Mouse (Mus musculus) limb, embryonic 11.5 days (tissue): ENCODE data around the gene Hist1h2ao. TPM values are rescaled to one million over a fixed set of nuclear protein-coding genes. Genes with fewer than 3 reads are reported as not detected.
"Not testable (repeated sequence)": the region's sequence is repeated elsewhere in the genome, so short reads cannot be mapped to it uniquely, and the experiment has no call there.

Source experiments
- ATAC-seq: fragments of 200-750 bp; cut with Nextera tagmentation; 2 replicates; pipeline ENCODE4 v1.8.0; 2017; ENCODE audit warnings: low read depth; ENCODE audit not compliant: insufficient number of reproducible peaks, low FRiP score, low TSS enrichment
- DNase-seq: peaks from one replicate; pipeline ENCODE4 v3.0.0-alpha.2; 2015; ENCODE audit warnings: low spot score
- H3K27ac ChIP-seq: fragments of 300-500 bp; sonication (generic); replicated peaks from 2 replicates; pipeline ENCODE4 v1.5.1; 2014; ENCODE audit warnings: low read depth, mild to moderate bottlenecking, low read length
- H3K27me3 ChIP-seq: fragments of 300-500 bp; sonication (generic); 2 replicates; pipeline ENCODE4 v1.6.1; 2014; ENCODE audit warnings: mild to moderate bottlenecking, low read length, mixed read lengths; ENCODE audit not compliant: control insufficient read depth, insufficient read depth
- H3K36me3 ChIP-seq: fragments of 300-500 bp; sonication (generic); 2 replicates; pipeline ENCODE4 v1.6.1; 2014; ENCODE audit warnings: mild to moderate bottlenecking, low read length, moderate library complexity, mixed read lengths; ENCODE audit not compliant: control insufficient read depth, insufficient read depth
- H3K4me1 ChIP-seq: fragments of 300-500 bp; sonication (generic); 2 replicates; pipeline ENCODE4 v1.6.1; 2014; ENCODE audit warnings: low read length, mixed read lengths; ENCODE audit not compliant: control insufficient read depth, insufficient read depth
- H3K4me2 ChIP-seq: fragments of 300-500 bp; sonication (generic); 2 replicates; pipeline ENCODE4 v1.6.1; 2014; ENCODE audit warnings: low read depth, mild to moderate bottlenecking, moderate library complexity; ENCODE audit not compliant: severe bottlenecking
- H3K4me3 ChIP-seq: fragments of 300-500 bp; sonication (generic); 2 replicates; pipeline ENCODE4 v1.5.1; 2014; ENCODE audit warnings: low read depth, low read length
- H3K9ac ChIP-seq: fragments of 300-500 bp; sonication (generic); 2 replicates; pipeline ENCODE4 v1.6.1; 2014; ENCODE audit warnings: mild to moderate bottlenecking, low read length
- H3K9me3 ChIP-seq: fragments of 300-500 bp; sonication (generic); 2 replicates; pipeline ENCODE4 v1.6.1; 2016; ENCODE audit warnings: low read length; ENCODE audit not compliant: control insufficient read depth
- WGBS: fragments of 180-500 bp; shearing (Covaris S2); extraction: QIAGEN DNeasy Blood & Tissue Kit; methylation state at CpG from one replicate; pipeline ENCODE4 v1.1.7; 2014; 5-methylcytosine and 5-hydroxymethylcytosine counted together
- polyA plus RNA-seq: library from polyadenylated mRNA; unstranded; fragments of >200 nt; fragmentation: Nextera tagmentation; extraction: Ambion mirVana; gene quantifications from 2 replicates; pipeline ENCODE4 v1.2.1, GENCODE M21; 2014

Hist1h2ao gene
- polyA plus RNA-seq, 1 experiment from 2014 or later = 3.6 TPM

GRCm38 (mm10) chr13:21783734-21784161, 26.5 kb upstream of the Hist1h2ao start:
- peaks cover 8% of the 10 kb centered on the region; the same call in 1 of the 2 replicates for H3K4me1 ChIP-seq
- H3K36me3 ChIP-seq = no peaks in the 10 kb centered on the region
- peak overlapping the region; percentile 35 for H3K9ac ChIP-seq
- peak overlapping the region; percentile 89 for H3K27ac ChIP-seq
- no peaks in the 10 kb centered on the region for H3K9me3 ChIP-seq
- 3% methylated on average over 9 of the region's 9 CpGs for WGBS
- no peak for ATAC-seq
- no peaks in the 10 kb centered on the region for H3K27me3 ChIP-seq
- H3K4me2 ChIP-seq = peak overlapping the region; percentile 50
- peak; percentile 65 for DNase-seq
- peak overlapping the region; percentile 36 for H3K4me3 ChIP-seq

- 27% methylated on average over 6 of the region's 6 CpGs for WGBS
- no peaks in the 10 kb centered on the region for H3K27me3 ChIP-seq
- H3K4me1 ChIP-seq = peaks cover 8% of the 10 kb centered on the region; the same call in 1 of the 2 replicates
- H3K4me2 ChIP-seq = peak overlapping the region; percentile 50
- H3K27ac ChIP-seq = peak overlapping the region; percentile 89
- no peaks in the 10 kb centered on the region for H3K9me3 ChIP-seq
- no peak overlapping the region for H3K4me3 ChIP-seq
- no peak for ATAC-seq
- peak; percentile 27 for DNase-seq
- H3K36me3 ChIP-seq = no peaks in the 10 kb centered on the region
- peak overlapping the region; percentile 35 for H3K9ac ChIP-seq
Measured at GRCm38 (mm10) chr13:21784311-21784710, 26.0 kb upstream of the Hist1h2ao start.

- peaks cover 8% of the 10 kb centered on the region; the same call in 1 of the 2 replicates for H3K4me1 ChIP-seq
- 7% methylated on average over 8 of the region's 8 CpGs for WGBS
Measured at GRCm38 (mm10) chr13:21786189-21786898, 23.9 kb upstream of the Hist1h2ao start.

GRCm38 (mm10) chr13:21786899-21787629, 23.2 kb upstream of the Hist1h2ao start, which contains the start of the genes Hist1h2an and Hist1h2bp:
TSS of gene Hist1h2an (minus strand) at chr13:21787218.
TSS of gene Hist1h2bp (plus strand) at chr13:21787461.
- H3K9me3 ChIP-seq, H3K36me3 ChIP-seq, H3K4me1 ChIP-seq, H3K27me3 ChIP-seq: not testable (repeated sequence)
- Histone ChIP-seq H3K27ac (peak within 1 kb of the TSS; percentile 93), H3K9ac (peak within 1 kb of the TSS; percentile 63), H3K4me2 (peak within 1 kb of the TSS; percentile 45), H3K4me3 (peak within 1 kb of the TSS; percentile 28)
- peak; percentile 95 for ATAC-seq
- under 1% methylated on average over 32 of the region's 63 CpGs for WGBS
- DNase-seq = peak; percentile 92

More at GRCm38 (mm10) chr13:21786189-21786898, 23.9 kb upstream of the Hist1h2ao start:
- Histone ChIP-seq H3K9me3 (no peaks in the 10 kb centered on the region), H3K4me3 (peak overlapping the region; percentile 28), H3K9ac (peak overlapping the region; percentile 63), H3K36me3 (no peaks in the 10 kb centered on the region), H3K27me3 (no peaks in the 10 kb centered on the region), H3K27ac (peak overlapping the region; percentile 93), H3K4me2 (peak overlapping the region; percentile 42)
- ATAC-seq (no peak), DNase-seq (peak; percentile 69)

GRCm38 (mm10) chr13:21787760-21788593, 22.3 kb upstream of the Hist1h2ao start:
- no peaks in the 10 kb centered on the region for H3K9me3 ChIP-seq
- WGBS = 17% methylated on average over 14 of the region's 21 CpGs
- peaks cover 8% of the 10 kb centered on the region; the same call in 1 of the 2 replicates for H3K4me1 ChIP-seq
- H3K36me3 ChIP-seq = no peaks in the 10 kb centered on the region
- no peaks in the 10 kb centered on the region for H3K27me3 ChIP-seq
- H3K4me3 ChIP-seq = peak overlapping the region; percentile 15; the same call in 1 of the 2 replicates
- peak overlapping the region; percentile 93 for H3K27ac ChIP-seq
- DNase-seq (peak; percentile 54), ATAC-seq (no peak)
- H3K4me2 ChIP-seq = peak overlapping the region; percentile 45
- H3K9ac ChIP-seq = peak overlapping the region; percentile 52

- no peak for DNase-seq
- no peak for ATAC-seq
- WGBS = 53% methylated on average over 6 of the region's 6 CpGs
- Histone ChIP-seq H3K9me3 (no peaks in the 10 kb centered on the region), H3K4me1 (0 out of 2 replicates have a peak, but pooled peaks cover 2% of the 10 kb centered on the region), H3K4me2 (no peak overlapping the region), H3K36me3 (no peaks in the 10 kb centered on the region), H3K9ac (no peak overlapping the region), H3K27ac (no peak overlapping the region), H3K4me3 (no peak overlapping the region), H3K27me3 (no peaks in the 10 kb centered on the region)
Measured at GRCm38 (mm10) chr13:21789925-21790324, 20.3 kb upstream of the Hist1h2ao start.

GRCm38 (mm10) chr13:21790601-21791283, 19.5 kb upstream of the Hist1h2ao start:
- Histone ChIP-seq H3K27ac (no peak overlapping the region), H3K9me3 (no peaks in the 10 kb centered on the region), H3K36me3 (no peaks in the 10 kb centered on the region), H3K27me3 (no peaks in the 10 kb centered on the region), H3K4me2 (peak overlapping the region; percentile 8; the same call in 1 of the 2 replicates), H3K4me1 (0 out of 2 replicates have a peak, but pooled peaks cover 2% of the 10 kb centered on the region), H3K4me3 (no peak overlapping the region), H3K9ac (0 out of 2 replicates have a peak overlapping the region, but pooled peaks have one; percentile 3)
- no peak for ATAC-seq
- 10% methylated on average over 18 of the region's 18 CpGs for WGBS
- peak; percentile 38 for DNase-seq
